32 mouse cellular contexts compared by ENCODE assay signal in genomic region chr5:51794097-51794496, GRCm38 (mm10).
A peak's percentile ranks its signal among the peaks of the same experiment; 100 is the strongest.
DNase-seq lines count a peak whose midpoint lies in the region; ATAC-seq and TF ChIP-seq lines count a peak whose summit lies in the region.
"Had no signal": no experiment of that assay in that cellular context is flagged by ENCODE, and none has a peak within 500 bp of the region (broad histone marks: within the 10 kb centered on the region; RNA-seq: fewer than 3 reads in every experiment).

No protein-coding gene starts in this region.

- no peaks in the 10 kb centered on the region for H3K27me3 ChIP-seq in kidney, postnatal 0 days (ENCODE audit: insufficient read depth, low read length)
- H3K27me3 ChIP-seq in neural tube, embryonic 14.5 days (ENCODE audit: control insufficient read depth, insufficient read depth, low read length) = no peaks in the 10 kb centered on the region
- no peaks in the 10 kb centered on the region for H3K27me3 ChIP-seq in heart, embryonic 11.5 days (ENCODE audit: control insufficient read depth, insufficient read depth, low read length)
- H3K27me3 ChIP-seq: embryonic facial prominence, embryonic 12.5 days; liver, embryonic 13.5 days; midbrain, embryonic 12.5 days; neural tube, embryonic 12.5 days had no signal

- no peaks in the 10 kb centered on the region for H3K9me3 ChIP-seq in kidney, postnatal 0 days (replicated peaks; ENCODE audit: low read length)
- no peaks in the 10 kb centered on the region for H3K9me3 ChIP-seq in neural tube, embryonic 14.5 days (ENCODE audit: control insufficient read depth, low read length)
- no peaks in the 10 kb centered on the region for H3K9me3 ChIP-seq in heart, embryonic 11.5 days (replicated peaks; ENCODE audit: control insufficient read depth, low read length)
- H3K9me3 ChIP-seq: embryonic facial prominence, embryonic 12.5 days; heart, embryonic 10.5 days; limb, embryonic 15.5 days; liver, embryonic 13.5 days; midbrain, embryonic 12.5 days; neural tube, embryonic 12.5 days had no signal

- no peak overlapping the region for H3K9ac ChIP-seq in kidney, postnatal 0 days (ENCODE audit: low read depth, low read length)
- no peak overlapping the region for H3K9ac ChIP-seq in neural tube, embryonic 14.5 days (replicated peaks; ENCODE audit: low read depth, low read length)
- H3K9ac ChIP-seq in heart, embryonic 11.5 days (ENCODE audit: low read depth, low read length) = no peak overlapping the region
- H3K9ac ChIP-seq: embryonic facial prominence, embryonic 12.5 days; hindbrain, embryonic 14.5 days; limb, embryonic 15.5 days; liver, embryonic 13.5 days; midbrain, embryonic 12.5 days; neural tube, embryonic 12.5 days had no signal

- H3K4me2 ChIP-seq in kidney, postnatal 0 days (ENCODE audit: low read length) = no peak overlapping the region
- H3K4me2 ChIP-seq in neural tube, embryonic 14.5 days (ENCODE audit: low read depth, low read length) = no peak overlapping the region
- no peak overlapping the region for H3K4me2 ChIP-seq in heart, embryonic 11.5 days
- H3K4me2 ChIP-seq: embryonic facial prominence, embryonic 12.5 days; hindbrain, embryonic 14.5 days; limb, embryonic 15.5 days; liver, embryonic 13.5 days; midbrain, embryonic 12.5 days; neural tube, embryonic 12.5 days had no signal

- DNase-seq in kidney, postnatal 0 days (ENCODE audit: low spot score) = peak; percentile 23
- DNase-seq in kidney, postnatal 25 days = no peak
- no peak for DNase-seq in neural tube, embryonic 10.5 days (ENCODE audit: extremely low spot score, low spot score)
- peak; percentile 4 for DNase-seq in embryo, embryonic 9.5 days (ENCODE audit: extremely low spot score)
- DNase-seq in ovary, postnatal 14 days (ENCODE audit: low spot score) = no peak
- DNase-seq: adrenal gland, postnatal 36 days; B cell, adult 2 months; cerebellum, adult 9-10 months; cerebellum, postnatal 36 days; gastrocnemius, postnatal 14 days; heart, adult 11 months; heart, postnatal 36 days; kidney, postnatal 36 days; liver, embryonic 13.5 days; lung, adult 18-20 months; lung, postnatal 4 days; right cerebral cortex, adult 18-20 months; spleen, adult 18-20 months; thymus, postnatal 14 days had no signal

- H3K27ac ChIP-seq in kidney, postnatal 0 days = no peak overlapping the region
- no peak overlapping the region for H3K27ac ChIP-seq in neural tube, embryonic 14.5 days (ENCODE audit: low read depth, low read length)
- 0 out of 2 replicates have a peak overlapping the region, but pooled peaks have one; percentile 4 for H3K27ac ChIP-seq in olfactory bulb, adult 2 months (ENCODE audit: insufficient read depth, low read depth, low read length)
- no peak overlapping the region for H3K27ac ChIP-seq in heart, embryonic 11.5 days (ENCODE audit: low read depth, low read length)
- H3K27ac ChIP-seq: embryonic facial prominence, embryonic 12.5 days; heart, embryonic 10.5 days; hindbrain, embryonic 14.5 days; layer of hippocampus, adult 2 months; limb, embryonic 15.5 days; liver, embryonic 13.5 days; midbrain, embryonic 12.5 days; neural tube, embryonic 12.5 days had no signal

- H3K4me3 ChIP-seq in kidney, postnatal 0 days (replicated peaks; ENCODE audit: low read depth, low read length) = no peak overlapping the region
- no peak overlapping the region for H3K4me3 ChIP-seq in neural tube, embryonic 14.5 days (ENCODE audit: low read depth, low read length)
- H3K4me3 ChIP-seq in olfactory bulb, adult 2 months (ENCODE audit: insufficient read depth, low read depth, low read length) = no peak overlapping the region
- H3K4me3 ChIP-seq in heart, embryonic 11.5 days (ENCODE audit: low read depth, low read length) = no peak overlapping the region
- H3K4me3 ChIP-seq: embryonic facial prominence, embryonic 12.5 days; heart, embryonic 10.5 days; layer of hippocampus, adult 2 months; limb, embryonic 15.5 days; liver, embryonic 13.5 days; midbrain, embryonic 12.5 days; neural tube, embryonic 12.5 days had no signal

- ATAC-seq in kidney, postnatal 0 days (replicated peaks; ENCODE audit: low FRiP score, low read depth) = no peak
- ATAC-seq in neural tube, embryonic 14.5 days (ENCODE audit: low read depth) = peak; percentile 41; the same call in 1 of the 2 replicates
- ATAC-seq in heart, embryonic 11.5 days (replicated peaks; ENCODE audit: insufficient number of reproducible peaks, low FRiP score, low TSS enrichment) = no peak
- ATAC-seq: forebrain, embryonic 14.5 days; intestine, postnatal 0 days; lung, postnatal 0 days had no signal

- no peak for TF ChIP-seq CTCF in kidney, postnatal 0 days (IDR thresholded peaks at IDR 0.05; ENCODE audit: low read depth)
- TF ChIP-seq CTCF in olfactory bulb, adult 2 months (IDR thresholded peaks at IDR 0.05; ENCODE audit: insufficient read depth, low read depth, low read length) = no peak

- TF ChIP-seq POLR2A in olfactory bulb, adult 2 months (IDR thresholded peaks at IDR 0.05; ENCODE audit: insufficient read depth, low read depth, low read length) = no peak

- no peaks in the 10 kb centered on the region for H3K36me3 ChIP-seq in kidney, postnatal 0 days (ENCODE audit: insufficient read depth, low read length)
- no peaks in the 10 kb centered on the region for H3K36me3 ChIP-seq in neural tube, embryonic 14.5 days (ENCODE audit: control insufficient read depth, insufficient read depth, low read length)
- H3K36me3 ChIP-seq in heart, embryonic 11.5 days (ENCODE audit: control insufficient read depth, insufficient read depth, low read length) = no peaks in the 10 kb centered on the region
- H3K36me3 ChIP-seq: embryonic facial prominence, embryonic 12.5 days; heart, embryonic 10.5 days; limb, embryonic 15.5 days; liver, embryonic 13.5 days; midbrain, embryonic 12.5 days; neural tube, embryonic 12.5 days had no signal

- WGBS in kidney, postnatal 0 days = 22% methylated on average over 6 of the region's 6 CpGs
- 48% methylated on average over 6 of the region's 6 CpGs for WGBS in neural tube, embryonic 14.5 days
- WGBS in olfactory bulb, adult 2 months = 54% methylated on average over 6 of the region's 6 CpGs
- 42% methylated on average over 6 of the region's 6 CpGs for WGBS in heart, embryonic 11.5 days (ENCODE audit: insufficient replicate concordance)

- H3K4me1 ChIP-seq in kidney, postnatal 0 days (replicated peaks; ENCODE audit: insufficient read depth, low read length) = no peaks in the 10 kb centered on the region
- no peaks in the 10 kb centered on the region for H3K4me1 ChIP-seq in neural tube, embryonic 14.5 days (ENCODE audit: control insufficient read depth, insufficient read depth, low read length)
- H3K4me1 ChIP-seq in olfactory bulb, adult 2 months (ENCODE audit: control insufficient read depth, insufficient read depth, low read length) = peaks cover 2% of the 10 kb centered on the region; the same call in 1 of the 2 replicates
- no peaks in the 10 kb centered on the region for H3K4me1 ChIP-seq in heart, embryonic 11.5 days (ENCODE audit: control insufficient read depth, insufficient read depth, low read length)
- H3K4me1 ChIP-seq: embryonic facial prominence, embryonic 12.5 days; heart, embryonic 10.5 days; limb, embryonic 15.5 days; liver, embryonic 13.5 days; midbrain, embryonic 12.5 days; neural tube, embryonic 12.5 days had no signal

Comparison
In these comparisons a context has a peak if more than half of its experiments do, and no peak if none do; other contexts are left out.
1. DNase-seq: peak in kidney, postnatal 0 days (single experiment) and embryo, embryonic 9.5 days (single experiment); none in kidney, postnatal 25 days (0 of 2), neural tube, embryonic 10.5 days (single experiment) and ovary, postnatal 14 days (single experiment).